Mouse (Mus musculus) testis, adult 2 months (tissue): ENCODE measurements around the gene Kctd6.

Experiments used
- CTCF ChIP-seq: fragments of 200-500 bp; IDR thresholded peaks from 2 replicates; pipeline ENCODE4 v1.5.1; 2012; ENCODE audit warnings: low read depth, mild to moderate bottlenecking, inconsistent platforms, low read length, moderate library complexity; ENCODE audit not compliant: control insufficient read depth, insufficient read depth, insufficient replicate concordance
- POLR2A ChIP-seq: fragments of 200-500 bp; IDR thresholded peaks from 2 replicates; pipeline ENCODE4 v1.6.1; 2012; ENCODE audit warnings: low read depth, mild to moderate bottlenecking, inconsistent platforms, low read length, moderate library complexity; ENCODE audit not compliant: control insufficient read depth

- no peak for TF ChIP-seq CTCF
- no peak for TF ChIP-seq POLR2A
Measured at GRCm38 (mm10) chr14:8258335-8258627, 44.3 kb downstream of the Kctd6 start.
